Mouse (Mus musculus) gastrocnemius, postnatal 25 days (tissue): ENCODE measurements at regions not wholly inside any gene's neighbourhood (a gene's known extent, or its start where the extent isn't known, plus 50 kb on each side); places are given as distances from the start of the nearest gene placed in this dataset.

Source experiments
- DNase-seq: peaks from one replicate; pipeline ENCODE4 v3.0.0; 2022

DNA sequence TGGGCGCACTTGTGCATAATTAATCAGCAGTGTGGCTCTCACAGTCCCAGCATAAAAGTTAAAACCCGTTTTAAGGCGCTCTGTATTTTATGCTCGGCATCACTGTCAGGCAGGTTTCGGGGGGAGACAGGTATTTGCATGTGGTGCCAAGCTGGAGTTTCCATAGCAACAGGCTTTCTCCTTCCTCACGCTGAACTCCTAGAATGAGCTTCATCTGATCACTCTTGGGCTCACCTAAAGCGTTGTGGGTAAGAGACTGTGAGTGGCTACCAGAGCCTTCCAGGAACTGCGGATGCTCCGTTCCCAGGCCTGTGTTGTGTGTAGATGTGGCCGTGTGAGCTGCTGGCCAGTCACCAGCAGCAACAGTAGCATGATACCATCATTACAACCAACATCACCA lies 161.5 kb downstream of the Ajap1 start:
- DNase-seq: no peak

- DNase-seq: no peak
These were observed 162.0 kb downstream of the Ajap1 start for GRCm38 (mm10) chr4:153320602-153321001.

- no peak for DNase-seq
These were observed 165.5 kb downstream of the Ajap1 start for GRCm38 (mm10) chr4:153316964-153317724.

DNA sequence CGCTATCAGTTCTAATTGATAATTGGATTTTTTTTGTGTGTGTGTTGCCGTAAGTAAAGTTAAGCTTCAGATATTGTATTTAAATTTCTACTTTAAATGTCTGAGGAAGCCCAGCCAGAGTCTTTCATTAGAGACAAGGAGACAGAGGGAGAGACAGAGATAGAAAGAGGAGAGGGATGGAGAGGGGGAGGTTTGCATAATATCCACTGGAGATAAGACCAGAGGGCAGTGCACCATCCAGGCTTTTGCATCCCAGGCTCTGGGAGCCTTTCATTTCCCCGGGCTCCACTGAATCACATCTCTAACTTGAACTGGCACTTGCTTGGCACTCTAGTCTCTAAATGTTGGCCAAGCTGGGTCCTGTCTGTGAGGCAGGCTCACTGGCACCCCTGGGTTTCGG lies 166.1 kb downstream of the Ajap1 start:
- no peak for DNase-seq

DNA sequence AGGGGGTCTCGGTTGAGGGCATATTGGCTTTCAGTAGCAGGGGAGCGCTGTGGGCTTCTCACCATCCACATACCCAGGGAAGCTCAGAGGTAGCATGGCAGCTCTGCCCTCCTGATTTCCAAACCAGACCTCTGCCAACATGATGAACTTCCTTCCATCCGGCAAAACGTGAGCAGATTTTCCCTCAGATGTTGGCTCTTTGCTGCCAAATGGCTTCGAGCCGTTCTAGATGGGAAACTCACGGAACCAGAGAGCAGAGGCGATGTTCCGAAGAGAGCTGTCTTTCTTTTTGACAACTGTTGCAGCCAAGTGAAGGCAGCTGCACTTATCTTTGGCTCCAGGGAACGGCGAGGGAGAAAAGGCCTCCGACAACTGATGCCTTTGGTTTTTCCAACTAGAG lies 168.7 kb downstream of the Ajap1 start:
- no peak for DNase-seq

- no peak for DNase-seq
These were observed 171.0 kb downstream of the Ajap1 start for GRCm38 (mm10) chr4:153311574-153311973.

DNA sequence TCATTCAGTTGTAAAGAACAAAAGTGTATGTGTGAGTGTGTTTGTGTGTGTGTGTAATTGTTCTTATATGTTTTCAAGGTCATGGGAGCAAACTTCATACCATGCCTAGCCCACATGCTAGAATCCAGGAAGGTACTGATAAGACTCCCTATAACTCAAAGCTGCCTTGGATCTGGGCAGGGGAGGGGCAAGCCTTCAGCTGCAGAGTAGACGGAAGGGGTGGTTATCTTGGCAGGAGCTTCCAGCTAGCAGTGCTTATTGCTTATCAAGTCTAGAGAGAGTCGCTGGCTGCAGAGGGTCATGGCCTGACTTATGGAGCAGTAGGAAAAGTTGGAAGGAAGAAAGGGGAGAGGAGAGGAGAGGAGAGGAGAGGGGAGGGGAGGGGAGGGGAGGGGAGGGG lies 172.0 kb downstream of the Ajap1 start:
- no peak for DNase-seq

DNA sequence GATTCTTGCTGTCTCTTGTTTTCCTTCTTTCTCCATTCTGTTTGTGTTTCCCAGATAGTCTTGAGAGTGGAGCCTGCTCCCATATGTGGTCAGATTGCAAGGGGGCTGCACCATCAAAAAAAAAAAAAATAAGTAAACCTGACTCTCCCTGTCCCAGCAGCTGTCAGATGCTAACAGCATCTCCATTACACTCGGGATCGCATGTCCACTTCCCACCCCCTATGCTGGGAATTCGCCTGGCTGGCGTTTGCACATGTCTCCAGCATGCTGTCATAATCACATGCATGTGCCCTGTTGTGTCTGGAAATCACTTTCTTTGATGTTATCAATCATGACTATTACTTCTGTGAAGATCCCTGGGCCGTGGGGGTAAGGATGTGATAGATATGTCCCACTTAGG lies 179.1 kb downstream of the Ajap1 start:
- DNase-seq: no peak

DNA sequence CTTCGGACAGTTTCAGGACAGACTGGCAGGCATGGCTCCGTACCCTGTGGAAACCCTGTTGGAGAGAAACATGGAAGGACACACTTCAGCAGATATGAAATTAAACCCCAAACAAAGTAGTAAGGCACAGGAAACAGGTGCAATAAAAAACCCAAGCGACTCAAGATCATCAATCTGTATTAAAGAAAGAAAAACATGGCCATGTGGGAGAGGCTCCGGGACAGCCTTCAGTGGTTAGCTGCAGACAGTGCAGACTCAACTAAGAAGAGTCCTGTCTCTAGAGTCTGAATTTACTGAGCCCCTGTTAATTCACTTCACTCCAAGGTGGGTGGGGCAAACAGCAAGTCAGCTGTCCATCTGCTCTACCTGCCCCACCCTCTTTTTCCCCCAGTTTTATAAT lies 179.8 kb downstream of the Ajap1 start:
- no peak for DNase-seq

- no peak for DNase-seq
These were observed 184.3 kb downstream of the Ajap1 start for GRCm38 (mm10) chr4:153298277-153298676.

GRCm38 (mm10) chr4:153294828-153295227 lies 187.8 kb downstream of the Ajap1 start:
- no peak for DNase-seq

- no peak for DNase-seq
These were observed 189.5 kb downstream of the Ajap1 start for GRCm38 (mm10) chr4:153293137-153293536.

DNA sequence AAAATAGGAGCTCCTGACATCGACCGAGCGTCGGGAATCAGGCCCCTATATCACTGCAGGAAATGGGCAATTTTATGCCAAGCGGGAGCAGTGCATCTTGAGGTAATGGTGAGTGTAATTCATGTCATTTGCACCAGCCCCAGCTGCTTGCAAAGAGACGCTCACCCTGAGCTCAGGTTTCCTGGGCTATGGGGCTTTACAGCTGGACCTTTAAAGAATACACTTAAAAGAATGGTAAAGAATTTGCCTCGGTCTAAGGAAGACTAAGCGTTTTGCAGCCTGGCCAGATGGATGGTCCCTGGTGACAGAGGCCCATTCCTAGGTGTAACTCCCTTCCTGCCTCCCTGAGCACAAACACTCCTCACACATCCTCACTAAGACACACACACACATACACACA lies 194.2 kb downstream of the Ajap1 start:
- DNase-seq: no peak

DNA sequence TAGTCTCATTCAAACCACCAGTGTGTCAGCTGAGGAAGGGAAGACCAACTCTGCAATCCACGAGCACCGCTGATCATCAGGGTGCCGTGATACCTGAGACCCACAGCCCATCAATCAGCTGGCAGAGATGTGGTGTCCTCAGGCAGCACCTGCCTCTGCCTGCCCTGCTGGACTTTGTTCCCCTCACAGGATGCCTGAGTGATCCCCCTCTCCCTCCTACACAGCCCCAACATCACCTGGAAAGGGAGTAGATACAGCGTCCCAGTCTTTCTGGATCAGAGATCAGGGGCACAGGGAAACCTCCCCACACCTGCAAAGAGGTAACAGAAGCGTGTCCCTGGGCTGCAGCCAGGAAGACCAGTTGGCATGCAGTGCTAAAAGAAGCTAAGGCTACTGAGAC lies 198.4 kb downstream of the Ajap1 start:
- DNase-seq: no peak

DNA sequence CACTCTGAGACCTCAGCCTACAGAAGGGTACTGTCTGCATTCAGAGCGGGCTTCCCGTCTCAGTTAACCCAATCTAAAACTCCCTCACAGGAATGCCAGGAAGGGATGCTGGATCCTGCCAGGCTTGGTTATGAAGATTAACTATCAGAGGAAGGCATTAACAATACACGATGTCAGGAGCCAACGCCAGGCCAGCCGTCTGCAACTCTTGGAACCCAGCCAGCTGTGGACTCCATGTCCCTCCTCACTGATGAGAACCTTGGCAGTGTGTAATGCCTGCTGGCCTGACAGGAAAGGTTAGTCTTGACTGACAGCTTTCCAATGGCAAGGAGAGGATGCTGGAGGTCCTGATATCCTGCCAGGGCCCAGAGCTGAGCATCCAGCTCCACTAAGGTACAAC lies 206.0 kb downstream of the Ajap1 start:
- no peak for DNase-seq

DNA sequence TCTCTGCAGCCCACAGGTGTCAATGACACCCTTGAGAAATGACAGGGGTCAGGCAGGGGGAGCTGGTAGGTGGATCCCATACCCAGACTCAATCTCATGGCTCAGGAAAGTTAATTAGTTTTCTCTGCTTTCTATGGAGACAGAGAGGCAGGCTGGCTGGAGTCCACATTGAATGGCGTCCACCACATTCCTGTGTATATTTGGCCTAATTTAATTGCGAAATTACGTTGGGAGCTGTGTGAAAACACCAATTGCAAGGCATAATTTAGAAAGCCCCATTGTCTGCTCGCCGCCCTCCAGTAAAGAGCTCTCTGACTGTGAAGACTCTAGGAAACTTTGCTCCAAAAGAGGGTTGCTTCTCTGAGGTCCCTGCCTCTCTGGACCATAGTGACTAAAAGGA lies 211.2 kb downstream of the Ajap1 start:
- DNase-seq: no peak

- DNase-seq: no peak
These were observed 219.3 kb downstream of the Ajap1 start for GRCm38 (mm10) chr4:153263216-153263805.

DNA sequence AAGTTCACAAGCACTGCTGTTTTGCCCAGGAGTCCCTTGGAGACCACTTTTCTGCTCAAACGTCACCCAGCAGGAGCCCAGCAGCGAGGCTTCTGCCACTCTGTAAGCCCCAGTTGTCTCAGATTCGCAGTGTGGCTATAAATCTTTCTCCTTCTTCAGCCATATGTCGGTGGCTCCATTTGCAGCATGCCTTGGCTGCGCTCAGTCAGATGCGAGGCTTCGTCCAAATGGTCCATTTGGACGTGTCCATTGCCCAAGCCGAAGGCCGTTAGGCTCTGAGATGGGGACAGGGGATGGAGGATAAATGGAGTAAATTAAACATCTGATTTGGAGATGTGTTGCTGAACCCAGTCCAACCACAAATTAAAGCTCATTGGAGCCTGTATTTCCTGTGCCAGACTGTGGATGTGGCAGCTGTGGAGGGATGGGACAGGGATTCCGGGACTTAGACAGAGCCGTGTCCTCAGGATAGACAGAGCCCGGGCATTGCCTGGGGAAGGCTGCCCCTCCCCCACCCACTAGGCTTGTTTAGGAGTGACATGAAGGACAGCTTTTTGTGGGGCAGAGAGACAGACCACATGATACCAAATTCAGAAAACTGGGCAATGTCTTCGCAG lies 221.6 kb downstream of the Ajap1 start:
- DNase-seq: no peak

- no peak for DNase-seq
These were observed 230.7 kb downstream of the Ajap1 start for GRCm38 (mm10) chr4:153251943-153252342.

GRCm38 (mm10) chr4:153251311-153251710 lies 231.3 kb downstream of the Ajap1 start:
- DNase-seq: no peak

DNA sequence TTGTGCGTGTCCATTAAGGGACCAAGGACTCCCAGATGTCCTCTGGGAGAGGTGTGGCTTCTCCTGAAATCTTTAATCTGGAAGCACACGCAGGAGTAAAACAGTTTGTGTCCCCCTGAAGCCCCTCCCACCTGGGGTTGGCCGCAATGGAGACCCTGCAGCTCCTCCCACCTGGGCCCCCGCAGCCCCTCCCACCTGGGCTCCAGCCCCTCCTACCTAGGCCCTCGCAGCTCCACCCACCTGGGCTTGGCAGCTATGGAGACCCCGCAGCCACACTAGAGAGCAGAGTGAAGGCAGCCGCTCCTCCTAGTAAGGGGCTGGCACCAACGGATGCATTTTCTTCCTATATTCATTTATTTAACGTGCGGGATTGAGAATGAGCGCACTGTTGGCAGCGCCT lies 245.9 kb downstream of the Ajap1 start:
- no peak for DNase-seq

DNA sequence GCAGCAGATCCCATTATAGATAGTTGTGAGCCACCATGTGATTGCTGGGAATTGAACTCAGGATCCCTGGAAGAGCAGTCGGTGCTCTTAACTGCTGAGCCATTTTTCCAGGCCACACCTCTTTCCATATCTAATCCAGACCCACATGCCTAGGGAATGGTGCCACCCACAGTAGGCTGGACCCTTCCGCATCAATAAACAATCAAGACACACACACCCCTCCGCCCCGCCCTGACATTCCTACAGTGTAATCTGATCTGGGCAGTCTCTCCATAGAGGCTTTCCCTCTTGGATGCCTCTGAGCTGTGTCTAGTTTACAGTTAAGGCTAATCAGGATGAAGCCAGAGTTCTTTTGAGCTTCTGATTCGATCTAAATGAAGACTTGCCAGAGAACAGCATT lies 248.8 kb downstream of the Ajap1 start:
- no peak for DNase-seq

GRCm38 (mm10) chr4:153229221-153229620 lies 253.4 kb downstream of the Ajap1 start:
- no peak for DNase-seq
